Mouse (Mus musculus): ENCODE measurements at regions not wholly inside any gene's neighbourhood (a gene's known extent, or its start where the extent isn't known, plus 50 kb on each side); places are given as distances from the start of the nearest gene placed in this dataset.

DNA sequence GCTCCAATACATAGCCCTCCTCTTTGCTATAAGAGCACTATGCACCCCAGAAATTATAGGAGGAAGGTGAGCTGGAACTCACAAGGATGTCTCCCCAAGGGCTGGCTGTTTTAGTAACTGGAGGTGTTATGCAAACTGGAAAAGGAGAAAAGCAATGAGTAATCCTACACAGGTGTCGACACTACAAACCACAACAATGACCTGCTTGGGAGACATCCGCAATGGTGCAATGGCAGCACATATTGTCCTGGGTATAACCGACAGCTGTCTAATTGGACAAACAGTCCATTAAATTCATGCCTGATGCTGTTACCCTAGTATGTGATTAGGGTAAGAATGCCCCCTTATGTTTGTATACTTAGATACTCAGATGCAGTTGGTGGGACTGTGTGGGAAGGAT lies 303.1 kb upstream of the Pitx2 start:
- no peak for TF ChIP-seq EP300 (IDR thresholded peaks at IDR 0.05; ENCODE audit: low read depth)
- TF ChIP-seq CTCF (IDR thresholded peaks at IDR 0.05; ENCODE audit: low read depth), result no peak
